Mouse (Mus musculus): Measurements from ENCODE around the gene Mdm2.

DNA sequence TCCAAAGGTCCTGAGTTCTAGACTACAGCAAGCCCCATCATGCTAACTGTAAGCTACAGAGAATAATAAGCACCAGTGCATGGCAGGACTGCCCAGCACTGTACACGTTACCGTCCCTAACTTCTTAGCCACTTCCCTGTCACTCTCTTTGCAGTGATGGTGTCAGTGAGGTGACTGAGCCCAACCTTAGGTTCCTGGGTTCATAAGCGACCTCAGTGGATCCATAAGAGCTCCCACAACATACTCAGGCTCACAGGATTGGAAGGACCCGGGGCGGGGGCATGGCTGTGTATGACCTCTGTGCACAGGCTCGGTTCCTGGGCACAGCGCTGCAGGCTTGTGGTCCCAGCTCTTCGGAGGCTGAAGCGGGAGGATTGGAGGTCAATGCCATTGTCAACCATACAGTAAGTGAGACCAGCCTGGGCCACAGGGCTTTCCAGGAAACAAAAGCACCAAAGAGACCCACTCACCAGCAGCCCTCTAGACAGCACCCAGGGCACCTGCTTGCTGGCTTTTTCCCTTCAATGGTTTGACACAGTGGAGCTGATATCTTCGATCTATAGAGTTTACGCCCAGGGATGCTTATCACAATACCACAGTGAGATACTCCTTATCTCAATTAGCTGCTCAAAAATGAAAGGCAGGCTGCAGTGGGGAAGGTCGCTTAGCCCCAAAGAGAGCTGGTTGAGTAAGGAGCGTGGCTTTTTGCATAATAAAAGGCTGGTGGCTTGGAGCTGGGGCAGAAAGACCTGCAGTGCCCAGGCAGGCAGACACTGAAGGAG is 27.8 kb upstream of the Mdm2 start:
- TF ChIP-seq POLR2A (IDR thresholded peaks at IDR 0.05; ENCODE audit: borderline replicate concordance, extremely low read depth, insufficient read depth, insufficient read length, poor library complexity, severe bottlenecking) (no peak), CTCF (IDR thresholded peaks at IDR 0.05; ENCODE audit: borderline replicate concordance, extremely low read depth, insufficient read depth, insufficient read length) (no peak)
